Mouse (Mus musculus) liver, embryonic 14.5 days (tissue): ENCODE data around the gene Cers2. TPM values are rescaled to one million over a fixed set of nuclear protein-coding genes. Genes with fewer than 3 reads are reported as not detected.

Source experiments
- ATAC-seq: fragments of 200-750 bp; cut with Nextera tagmentation; 2 replicates; pipeline ENCODE4 v1.8.0; 2017; ENCODE audit warnings: moderate number of reproducible peaks, mild to moderate bottlenecking, moderate library complexity; ENCODE audit not compliant: insufficient read depth
- DNase-seq, 3 experiments: peaks; one replicate each; pipeline ENCODE4 v3.0.0-alpha.2; 2012 to 2013; ENCODE audit warnings: low read depth in 3 of 3, low spot score in 3 of 3
- H3K27ac ChIP-seq: fragments of 300-500 bp; sonication (generic); 2 replicates; pipeline ENCODE4 v1.5.1; 2014; ENCODE audit warnings: moderate library complexity, mild to moderate bottlenecking, control low read depth, inconsistent platforms
- H3K27me3 ChIP-seq: fragments of 300-500 bp; sonication (generic); 2 replicates; pipeline ENCODE4 v1.6.1; 2014; ENCODE audit warnings: mild to moderate bottlenecking, low read length, moderate library complexity; ENCODE audit not compliant: control insufficient read depth, insufficient read depth
- H3K36me3 ChIP-seq: fragments of 300-500 bp; sonication (generic); replicated peaks from 2 replicates; pipeline ENCODE4 v1.6.1; 2014; ENCODE audit warnings: low read depth; ENCODE audit not compliant: control insufficient read depth, insufficient read depth
- H3K4me1 ChIP-seq, 2 experiments: fragments of 200-500 bp in 1 of 2; fragments of 300-500 bp in 1 of 2; sonication (generic) in 1 of 2; replicated peaks; 2 replicates each; pipeline ENCODE4 v1.6.1; 2012 to 2014; ENCODE audit warnings: antibody characterized with exemption in 1 of 2, inconsistent platforms in 1 of 2, low read length in 1 of 2; ENCODE audit not compliant: control insufficient read depth in 2 of 2, insufficient read depth in 2 of 2
- H3K4me2 ChIP-seq: fragments of 300-500 bp; sonication (generic); 2 replicates; pipeline ENCODE4 v1.6.1; 2014; ENCODE audit warnings: low read depth, mild to moderate bottlenecking, control low read depth, moderate library complexity
- H3K4me3 ChIP-seq, 2 experiments: fragments of 200-500 bp in 1 of 2; fragments of 300-500 bp in 1 of 2; sonication (generic) in 1 of 2; 2 replicates each; pipeline ENCODE4 v1.5.1; 2012 to 2014; ENCODE audit warnings: low read depth in 2 of 2, low read length in 2 of 2, mild to moderate bottlenecking in 2 of 2, control low read depth in 1 of 2, inconsistent platforms in 1 of 2, moderate library complexity in 1 of 2; ENCODE audit not compliant: insufficient read depth in 1 of 2
- H3K9ac ChIP-seq: fragments of 300-500 bp; sonication (generic); replicated peaks from 2 replicates; pipeline ENCODE4 v1.6.1; 2014; ENCODE audit warnings: mild to moderate bottlenecking, control low read depth, moderate library complexity
- H3K9me3 ChIP-seq: fragments of 300-500 bp; sonication (generic); 2 replicates; pipeline ENCODE4 v1.6.1; 2016; ENCODE audit warnings: low read length, mixed read lengths; ENCODE audit not compliant: control insufficient read depth
- CTCF ChIP-seq: IDR thresholded peaks from 2 replicates; pipeline ENCODE4 v1.5.1; 2016; ENCODE audit warnings: antibody characterized with exemption, low read depth, control low read depth
- EP300 ChIP-seq: IDR thresholded peaks from 2 replicates; pipeline ENCODE4 v1.6.1; 2016; ENCODE audit warnings: antibody characterized with exemption, low read depth
- WGBS: fragments of 180-500 bp; shearing (Covaris S2); extraction: QIAGEN DNeasy Blood & Tissue Kit; methylation state at CpG from one replicate; pipeline ENCODE4 v1.1.7; 2014; ENCODE audit not compliant: insufficient replicate concordance; 5-methylcytosine and 5-hydroxymethylcytosine counted together
- polyA plus RNA-seq, 2 experiments: library from polyadenylated mRNA; depleted of rRNA in 1 of 2; stranded (reverse) in 1 of 2; unstranded in 1 of 2; fragments of >200 nt; fragmentation: Nextera tagmentation in 1 of 2; extraction: Ambion mirVana in 1 of 2; gene quantifications; 2 replicates each; pipeline versions ENCODE4 v1.2.1 to v1.2.3; 2012 to 2014

The Cers2 gene
- polyA plus RNA-seq, 2 experiments = 63.8 to 80.2 TPM

GRCm38 (mm10) chr3:95319110-95319509, 4.5 kb downstream of the Cers2 start:
- H3K9ac ChIP-seq = peak overlapping the region; percentile 27; the same call in 1 of the 2 replicates
- DNase-seq = no peak
- 44% methylated on average over 2 of the region's 2 CpGs for WGBS

GRCm38 (mm10) chr3:95319701-95320625, 5.4 kb downstream of the Cers2 start:
- Histone ChIP-seq H3K36me3 (peaks cover 52% of the 10 kb centered on the region), H3K4me3 (no peak overlapping the region), H3K27ac (no peak overlapping the region), H3K4me2 (peak overlapping the region; percentile 44), H3K9ac (no peak overlapping the region), H3K9me3 (no peaks in the 10 kb centered on the region), H3K27me3 (no peaks in the 10 kb centered on the region), H3K4me1 (peaks cover 14 to 26% of the 10 kb centered on the region in 2 experiments)
- TF ChIP-seq EP300 = no peak
- no peak for TF ChIP-seq CTCF
- ATAC-seq (no peak), DNase-seq (no peak)
- WGBS = 66% methylated on average over 12 of the region's 12 CpGs

More at GRCm38 (mm10) chr3:95319110-95319509, 4.5 kb downstream of the Cers2 start:
- peak overlapping the region; percentile 44 for H3K4me2 ChIP-seq
- ATAC-seq = no peak
- H3K36me3 ChIP-seq = peaks cover 47% of the 10 kb centered on the region
- H3K4me1 ChIP-seq = peaks cover 21 to 32% of the 10 kb centered on the region in 2 experiments
- H3K27me3 ChIP-seq = no peaks in the 10 kb centered on the region
- H3K27ac ChIP-seq = no peak overlapping the region
- TF ChIP-seq CTCF = no peak
- peak overlapping the region in 1 of 2 experiments; percentile 14; a peak in 1 of 4 replicates for H3K4me3 ChIP-seq
- no peaks in the 10 kb centered on the region for H3K9me3 ChIP-seq

- DNase-seq (no peak), ATAC-seq (no peak)
- no peak overlapping the region for H3K27ac ChIP-seq
- no peak overlapping the region for H3K9ac ChIP-seq
- peaks cover 74% of the 10 kb centered on the region for H3K36me3 ChIP-seq
- H3K27me3 ChIP-seq = no peaks in the 10 kb centered on the region
- H3K4me3 ChIP-seq = no peak overlapping the region
- WGBS = 62% methylated on average over 3 of the region's 3 CpGs
- TF ChIP-seq CTCF (no peak), EP300 (no peak)
- no peak overlapping the region for H3K4me2 ChIP-seq
- peaks cover 0 to 8% of the 10 kb centered on the region in 2 experiments; a peak in 2 of 4 replicates for H3K4me1 ChIP-seq
- H3K9me3 ChIP-seq = no peaks in the 10 kb centered on the region
These were observed 8.8 kb downstream of the Cers2 start for GRCm38 (mm10) chr3:95323429-95323828.

- Histone ChIP-seq H3K4me2 (no peak overlapping the region), H3K27me3 (no peaks in the 10 kb centered on the region), H3K36me3 (peaks cover 73% of the 10 kb centered on the region), H3K27ac (no peak overlapping the region), H3K4me3 (no peak overlapping the region), H3K4me1 (peaks cover 0 to 3% of the 10 kb centered on the region in 2 experiments; a peak in 1 of 4 replicates), H3K9ac (no peak overlapping the region), H3K9me3 (no peaks in the 10 kb centered on the region)
- 83% methylated on average over 6 of the region's 6 CpGs for WGBS
- TF ChIP-seq EP300 (no peak), CTCF (peak; percentile 33)
- DNase-seq (no peak), ATAC-seq (no peak)
These were observed 10.0 kb downstream of the Cers2 start for GRCm38 (mm10) chr3:95324454-95325144.
